Comparison of ENCODE assay signal across 8 mouse cellular contexts in the genomic region with DNA sequence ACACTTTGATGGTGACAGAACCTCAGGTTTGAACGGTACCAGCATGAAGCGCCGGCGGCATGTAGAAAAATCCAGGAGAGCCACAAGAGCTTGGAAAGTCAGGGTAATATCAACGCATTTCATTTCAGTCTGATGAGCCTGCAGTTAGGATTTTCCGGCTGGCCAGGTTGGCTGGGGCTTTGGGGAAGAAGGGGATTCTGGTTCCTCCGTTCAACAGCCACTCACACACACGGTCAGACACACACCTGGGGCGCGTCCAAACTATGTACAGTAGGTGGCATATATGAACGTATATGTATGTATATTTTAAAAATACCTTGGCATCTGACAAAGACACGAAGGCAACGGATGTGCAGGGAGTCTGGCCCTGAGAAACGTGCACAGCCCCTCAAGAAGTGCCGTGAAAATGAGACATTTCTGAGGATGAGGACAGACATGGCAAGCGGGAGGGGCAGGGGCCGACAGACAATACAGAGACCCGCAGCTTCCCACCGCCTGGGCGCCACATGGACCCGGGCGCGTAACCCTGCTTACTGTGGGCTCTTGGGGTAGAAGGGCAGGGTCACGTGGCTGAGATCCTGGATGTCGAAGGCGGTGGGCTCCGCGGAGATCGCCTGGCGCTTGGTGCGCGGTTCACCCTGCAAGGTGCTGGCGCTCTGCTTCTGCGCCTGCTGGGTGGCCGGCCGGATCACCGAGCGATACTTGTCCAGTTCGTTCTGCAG.
A peak's percentile ranks its signal among the peaks of the same experiment; 100 is the strongest.
DNase-seq lines count a peak whose midpoint lies in the region; ATAC-seq and TF ChIP-seq lines count a peak whose summit lies in the region.

No protein-coding gene starts in this region.

- H3K4me2 ChIP-seq in heart, embryonic 14.5 days (ENCODE audit: low read length) = peak overlapping the region; percentile 89
- H3K4me2 ChIP-seq in midbrain, embryonic 13.5 days (replicated peaks) = peak overlapping the region; percentile 95

- H3K36me3 ChIP-seq in heart, embryonic 14.5 days (ENCODE audit: control insufficient read depth, insufficient read depth, low read length) = no peaks in the 10 kb centered on the region
- H3K36me3 ChIP-seq in midbrain, embryonic 13.5 days = no peaks in the 10 kb centered on the region

- H3K4me1 ChIP-seq in lung, adult 2 months (ENCODE audit: control insufficient read depth, insufficient read depth, low read length) = peaks cover 4% of the 10 kb centered on the region
- peaks cover 0 to 6% of the 10 kb centered on the region in 2 experiments; a peak in 2 of 4 replicates for H3K4me1 ChIP-seq in heart, embryonic 14.5 days (ENCODE audit: control insufficient read depth in 2 of 2, insufficient read depth in 2 of 2, low read length in 2 of 2)
- H3K4me1 ChIP-seq in midbrain, embryonic 13.5 days (replicated peaks) = peaks cover 20% of the 10 kb centered on the region

- H3K27ac ChIP-seq in heart, embryonic 14.5 days (replicated peaks in 1 of 2; ENCODE audit: control insufficient read depth in 1 of 2, insufficient read depth in 1 of 2, low read depth in 2 of 2, low read length in 2 of 2) = no peak overlapping the region
- peak overlapping the region; percentile 93 for H3K27ac ChIP-seq in left cerebral cortex, adult 2 months
- peak overlapping the region; percentile 73 for H3K27ac ChIP-seq in midbrain, embryonic 13.5 days

- intact Hi-C loops in left cerebral cortex, adult 2 months (cut with DNase I) = loop anchor here (2.0 to 10.0 kb wide), 3 partner anchors 151 to 581 kb away; partner anchors contain the start of gene Cstf2t

- H3K27me3 ChIP-seq in heart, embryonic 14.5 days (ENCODE audit: control insufficient read depth, insufficient read depth, low read length) = no peaks in the 10 kb centered on the region
- peaks cover 14% of the 10 kb centered on the region for H3K27me3 ChIP-seq in midbrain, embryonic 13.5 days

- no peak for TF ChIP-seq POLR2A in lung, adult 2 months (IDR thresholded peaks at IDR 0.05; ENCODE audit: borderline replicate concordance, extremely low read depth, low read depth, low read length)

- WGBS in lung, adult 2 months = 10% methylated on average over 39 of the region's 39 CpGs
- 13% methylated on average over 39 of the region's 39 CpGs for WGBS in heart, embryonic 14.5 days
- WGBS in midbrain, embryonic 13.5 days = 5% methylated on average over 39 of the region's 39 CpGs

- no peak for DNase-seq in lung, adult 2 months
- DNase-seq in lung, adult 18-20 months = no peak
- DNase-seq in embryo, embryonic 11.5 days (ENCODE audit: low read depth, low spot score) = peak; percentile 22
- DNase-seq in left cerebral cortex, adult 2 months (ENCODE audit: extremely low spot score in 1 of 2, low spot score in 2 of 2) = peak; percentile 31 to 42
- DNase-seq in urinary bladder, postnatal 10 days (ENCODE audit: low spot score) = no peak
- DNase-seq in spleen, adult 18-20 months = no peak

- TF ChIP-seq CTCF in lung, adult 2 months (IDR thresholded peaks at IDR 0.05; ENCODE audit: insufficient read depth, low read length) = no peak
- TF ChIP-seq CTCF in left cerebral cortex, adult 2 months (IDR thresholded peaks at IDR 0.05) = no peak

- peak overlapping the region; percentile 77 for H3K4me3 ChIP-seq in lung, adult 2 months (replicated peaks; ENCODE audit: extremely low read depth, low read depth, low read length)
- H3K4me3 ChIP-seq in heart, embryonic 14.5 days (ENCODE audit: control insufficient read depth in 1 of 2, insufficient read depth in 1 of 2, low read depth in 1 of 2, low read length in 2 of 2) = peak overlapping the region; percentile 66 to 67
- peak overlapping the region; percentile 82 for H3K4me3 ChIP-seq in left cerebral cortex, adult 2 months
- H3K4me3 ChIP-seq in midbrain, embryonic 13.5 days (replicated peaks) = peak overlapping the region; percentile 71

- H3K9me3 ChIP-seq in heart, embryonic 14.5 days (ENCODE audit: control insufficient read depth, low read length) = no peaks in the 10 kb centered on the region
- no peaks in the 10 kb centered on the region for H3K9me3 ChIP-seq in midbrain, embryonic 13.5 days

- ATAC-seq in heart, embryonic 14.5 days (ENCODE audit: insufficient number of reproducible peaks, insufficient read depth, low FRiP score, low read depth) = no peak
- peak; percentile 90 for ATAC-seq in midbrain, embryonic 13.5 days

- peak overlapping the region; percentile 63 for H3K9ac ChIP-seq in heart, embryonic 14.5 days (ENCODE audit: low read length)
- H3K9ac ChIP-seq in midbrain, embryonic 13.5 days (replicated peaks) = peak overlapping the region; percentile 74

Comparison
In these comparisons a context has a peak if more than half of its experiments do, and no peak if none do; other contexts are left out.
1. DNase-seq: peak in embryo, embryonic 11.5 days (single experiment) and left cerebral cortex, adult 2 months (2 of 2); none in lung, adult 2 months (single experiment), lung, adult 18-20 months (0 of 2), urinary bladder, postnatal 10 days (single experiment) and spleen, adult 18-20 months (0 of 2).
2. H3K27ac ChIP-seq: peak in left cerebral cortex, adult 2 months (single experiment) and midbrain, embryonic 13.5 days (single experiment); none in heart, embryonic 14.5 days (0 of 2).
3. Peak in every context shown above with its lines, with median percentiles within 50 percentile points of each other: H3K4me3 ChIP-seq.